Mouse (Mus musculus) heart, embryonic 12.5 days (tissue): ENCODE measurements around the gene 1520401A03Rik. TPM values are rescaled to one million over a fixed set of nuclear protein-coding genes. Genes with fewer than 3 reads are reported as not detected.

Experiments used
- ATAC-seq: fragments of 200-750 bp; cut with Nextera tagmentation; 2 replicates; pipeline ENCODE4 v1.8.0; 2017; ENCODE audit warnings: moderate TSS enrichment, moderate library complexity; ENCODE audit not compliant: insufficient number of reproducible peaks, low FRiP score
- H3K27ac ChIP-seq: fragments of 300-500 bp; sonication (generic); 2 replicates; pipeline ENCODE4 v1.5.1; 2016; ENCODE audit warnings: mild to moderate bottlenecking, moderate library complexity; ENCODE audit not compliant: poor library complexity, severe bottlenecking
- H3K27me3 ChIP-seq: fragments of 300-500 bp; sonication (generic); replicated peaks from 2 replicates; pipeline ENCODE4 v1.6.1; 2016; ENCODE audit warnings: mild to moderate bottlenecking, moderate library complexity
- H3K36me3 ChIP-seq: fragments of 300-500 bp; sonication (generic); 2 replicates; pipeline ENCODE4 v1.6.1; 2016; ENCODE audit warnings: mild to moderate bottlenecking, moderate library complexity
- H3K4me1 ChIP-seq: fragments of 300-500 bp; sonication (generic); replicated peaks from 2 replicates; pipeline ENCODE4 v1.6.1; 2016; ENCODE audit warnings: mild to moderate bottlenecking
- H3K4me2 ChIP-seq: fragments of 300-500 bp; sonication (generic); 2 replicates; pipeline ENCODE4 v1.6.1; 2016; ENCODE audit warnings: mild to moderate bottlenecking, moderate library complexity
- H3K4me3 ChIP-seq: fragments of 300-500 bp; sonication (generic); 2 replicates; pipeline ENCODE4 v1.5.1; 2016; ENCODE audit warnings: mild to moderate bottlenecking
- H3K9ac ChIP-seq: fragments of 300-500 bp; sonication (generic); 2 replicates; pipeline ENCODE4 v1.6.1; 2016; ENCODE audit warnings: mild to moderate bottlenecking, moderate library complexity
- H3K9me3 ChIP-seq: fragments of 300-500 bp; sonication (generic); replicated peaks from 2 replicates; pipeline ENCODE4 v1.6.1; 2016; ENCODE audit warnings: mild to moderate bottlenecking, moderate library complexity
- WGBS: fragments of 180-500 bp; shearing (Covaris S2); methylation state at CpG from one replicate; pipeline ENCODE4 v1.1.7; 2016; 5-methylcytosine and 5-hydroxymethylcytosine counted together
- polyA plus RNA-seq: library from polyadenylated mRNA; unstranded; fragments of >200 nt; fragmentation: Nextera tagmentation; extraction: Ambion mirVana; gene quantifications from 2 replicates; pipeline ENCODE4 v1.2.1, GENCODE M21; 2016

The 1520401A03Rik gene
- polyA plus RNA-seq, 1 experiment from 2014 or later = not detected

GRCm38 (mm10) chr17:23676473-23677031 is 46.0 kb downstream of the 1520401A03Rik start:
- peaks cover 35% of the 10 kb centered on the region for H3K27me3 ChIP-seq
- H3K27ac ChIP-seq = peak overlapping the region; percentile 96

GRCm38 (mm10) chr17:23675564-23676281 is 46.9 kb downstream of the 1520401A03Rik start:
- H3K4me1 ChIP-seq = peaks cover 34% of the 10 kb centered on the region
- peak overlapping the region; percentile 88 for H3K4me2 ChIP-seq
- peaks cover 10% of the 10 kb centered on the region; the same call in 1 of the 2 replicates for H3K36me3 ChIP-seq
- 7% methylated on average over 15 of the region's 15 CpGs for WGBS
- peaks cover 27% of the 10 kb centered on the region for H3K27me3 ChIP-seq
- H3K9ac ChIP-seq = peak overlapping the region; percentile 86
- no peak for ATAC-seq
- H3K9me3 ChIP-seq = no peaks in the 10 kb centered on the region
- peak overlapping the region; percentile 96 for H3K27ac ChIP-seq
- H3K4me3 ChIP-seq = peak overlapping the region; percentile 72

More at GRCm38 (mm10) chr17:23676473-23677031, 46.0 kb downstream of the 1520401A03Rik start:
- Histone ChIP-seq H3K9me3 (no peaks in the 10 kb centered on the region), H3K4me2 (peak overlapping the region; percentile 88), H3K9ac (peak overlapping the region; percentile 86), H3K4me3 (peak overlapping the region; percentile 72), H3K36me3 (peaks cover 8% of the 10 kb centered on the region; the same call in 1 of the 2 replicates), H3K4me1 (peaks cover 33% of the 10 kb centered on the region)
- ATAC-seq = peak; percentile 10; the same call in 1 of the 2 replicates
- WGBS = under 1% methylated on average over 37 of the region's 37 CpGs

- Histone ChIP-seq H3K9ac (peak overlapping the region; percentile 86), H3K4me3 (peak overlapping the region; percentile 72), H3K9me3 (no peaks in the 10 kb centered on the region), H3K36me3 (peaks cover 16% of the 10 kb centered on the region), H3K27me3 (peaks cover 21% of the 10 kb centered on the region), H3K4me2 (peak overlapping the region; percentile 88), H3K27ac (peak overlapping the region; percentile 96), H3K4me1 (peaks cover 34% of the 10 kb centered on the region)
- 5% methylated on average over 5 of the region's 5 CpGs for WGBS
- no peak for ATAC-seq
Observed at GRCm38 (mm10) chr17:23675127-23675526, 47.5 kb downstream of the 1520401A03Rik start.

- Histone ChIP-seq H3K9me3 (no peaks in the 10 kb centered on the region), H3K4me3 (peak overlapping the region; percentile 72), H3K9ac (peak overlapping the region; percentile 86), H3K27ac (peak overlapping the region; percentile 96), H3K4me2 (peak overlapping the region; percentile 88), H3K36me3 (peaks cover 23% of the 10 kb centered on the region), H3K27me3 (peaks cover 14% of the 10 kb centered on the region), H3K4me1 (peaks cover 32% of the 10 kb centered on the region)
- 0 out of 2 replicates have a peak, but pooled peaks have one; percentile 0 for ATAC-seq
- WGBS = 21% methylated on average over 9 of the region's 9 CpGs
Observed at GRCm38 (mm10) chr17:23674271-23674952, 48.2 kb downstream of the 1520401A03Rik start.

- ATAC-seq = peak; percentile 90
- peak within 1 kb of the TSS; percentile 88 for H3K4me2 ChIP-seq
- H3K27ac ChIP-seq = peak within 1 kb of the TSS; percentile 96
- under 1% methylated on average over 45 of the region's 45 CpGs for WGBS
- peaks cover 28% of the 10 kb centered on the region for H3K4me1 ChIP-seq
- H3K9me3 ChIP-seq = no peaks in the 10 kb centered on the region
- peak within 1 kb of the TSS; percentile 86 for H3K9ac ChIP-seq
- H3K4me3 ChIP-seq = peak within 1 kb of the TSS; percentile 72
- H3K27me3 ChIP-seq = peaks cover 5% of the 10 kb centered on the region
- H3K36me3 ChIP-seq = peaks cover 32% of the 10 kb centered on the region
Observed at GRCm38 (mm10) chr17:23673424-23674073, 49.0 kb downstream of the 1520401A03Rik start, which contains the start of the genes Hcfc1r1 and Thoc6. TSS of gene Hcfc1r1 (plus strand) at chr17:23673596. TSS of gene Thoc6 (minus strand) at chr17:23673882.

- H3K4me3 ChIP-seq = peak overlapping the region; percentile 72
- peaks cover 28% of the 10 kb centered on the region for H3K4me1 ChIP-seq
- WGBS = 67% methylated on average over 3 of the region's 3 CpGs
- 0 out of 2 replicates have a peak overlapping the region, but pooled peaks have one; percentile 24 for H3K9ac ChIP-seq
- no peak for ATAC-seq
- H3K36me3 ChIP-seq = peaks cover 40% of the 10 kb centered on the region
- H3K27me3 ChIP-seq = no peaks in the 10 kb centered on the region
- no peaks in the 10 kb centered on the region for H3K9me3 ChIP-seq
- H3K27ac ChIP-seq = no peak overlapping the region
- peak overlapping the region; percentile 88 for H3K4me2 ChIP-seq
Observed at GRCm38 (mm10) chr17:23672761-23673160, 49.8 kb downstream of the 1520401A03Rik start.

- H3K4me2 ChIP-seq = no peak overlapping the region
- WGBS = 87% methylated on average over 3 of the region's 3 CpGs
- ATAC-seq = no peak
- no peaks in the 10 kb centered on the region for H3K27me3 ChIP-seq
- H3K9me3 ChIP-seq = no peaks in the 10 kb centered on the region
- H3K9ac ChIP-seq = no peak overlapping the region
- H3K4me3 ChIP-seq = no peak overlapping the region
- peaks cover 52% of the 10 kb centered on the region for H3K36me3 ChIP-seq
- H3K4me1 ChIP-seq = peaks cover 28% of the 10 kb centered on the region
- H3K27ac ChIP-seq = no peak overlapping the region
Observed at GRCm38 (mm10) chr17:23671519-23671918, 51.1 kb downstream of the 1520401A03Rik start.

- no peak overlapping the region for H3K9ac ChIP-seq
- no peaks in the 10 kb centered on the region for H3K9me3 ChIP-seq
- peaks cover 22% of the 10 kb centered on the region for H3K4me1 ChIP-seq
- peaks cover 60% of the 10 kb centered on the region for H3K36me3 ChIP-seq
- no peak overlapping the region for H3K27ac ChIP-seq
- no peak overlapping the region for H3K4me3 ChIP-seq
- WGBS = 86% methylated on average over 7 of the region's 7 CpGs
- no peak overlapping the region for H3K4me2 ChIP-seq
- no peak for ATAC-seq
- no peaks in the 10 kb centered on the region for H3K27me3 ChIP-seq
Observed at GRCm38 (mm10) chr17:23670516-23671074, 52.0 kb downstream of the 1520401A03Rik start.

GRCm38 (mm10) chr17:23665511-23665910 is 57.1 kb downstream of the 1520401A03Rik start:
- Histone ChIP-seq H3K36me3 (peaks cover 48% of the 10 kb centered on the region), H3K27ac (no peak overlapping the region), H3K9ac (no peak overlapping the region), H3K4me2 (no peak overlapping the region), H3K4me1 (peaks cover 8% of the 10 kb centered on the region; the same call in 1 of the 2 replicates), H3K4me3 (no peak overlapping the region), H3K27me3 (peaks cover 33% of the 10 kb centered on the region), H3K9me3 (no peaks in the 10 kb centered on the region)
- 0 out of 2 replicates have a peak, but pooled peaks have one; percentile 18 for ATAC-seq
- 77% methylated on average over 14 of the region's 14 CpGs for whole genome bisulfite sequencing

GRCm38 (mm10) chr17:23664556-23665021 is 58.0 kb downstream of the 1520401A03Rik start:
- H3K9me3 ChIP-seq = no peaks in the 10 kb centered on the region
- H3K9ac ChIP-seq = no peak overlapping the region
- no peak overlapping the region for H3K4me3 ChIP-seq
- H3K4me2 ChIP-seq = no peak overlapping the region
- no peak overlapping the region for H3K27ac ChIP-seq
- peaks cover 42% of the 10 kb centered on the region for H3K27me3 ChIP-seq
- 14% methylated on average over 5 of the region's 5 CpGs for WGBS
- peaks cover 39% of the 10 kb centered on the region for H3K36me3 ChIP-seq
- ATAC-seq = no peak
- peaks cover 10% of the 10 kb centered on the region; the same call in 1 of the 2 replicates for H3K4me1 ChIP-seq
